Mouse (Mus musculus) C2C12 (cell line): Measurements from ENCODE around the gene Stip1. TPM values are rescaled to one million over a fixed set of nuclear protein-coding genes. Genes with fewer than 3 reads are reported as not detected.
"Not testable (repeated sequence)": the region's sequence is repeated elsewhere in the genome, so short reads cannot be mapped to it uniquely, and the experiment has no call there.

Source experiments
- H3K27me3 ChIP-seq: one replicate; pipeline ENCODE4 v1.6.1; 2011; ENCODE audit not compliant: control insufficient read depth, insufficient read depth, insufficient read length
- H3K36me3 ChIP-seq: one replicate; pipeline ENCODE4 v1.6.1; 2011; ENCODE audit not compliant: control insufficient read depth, insufficient read depth
- H3K4me3 ChIP-seq: one replicate; pipeline ENCODE4 v1.5.1; 2011; ENCODE audit warnings: mild to moderate bottlenecking, control low read depth; ENCODE audit not compliant: poor library complexity, insufficient read depth, severe bottlenecking
- H3K79me2 ChIP-seq: one replicate; pipeline ENCODE4 v1.6.1; 2011; ENCODE audit not compliant: control insufficient read depth, insufficient read depth
- H3K79me3 ChIP-seq: one replicate; pipeline ENCODE4 v1.6.1; 2011; ENCODE audit warnings: low read depth, control low read depth
- H3ac ChIP-seq: one replicate; pipeline ENCODE3; 2011; ENCODE audit warnings: low read depth; ENCODE audit not compliant: control insufficient read depth, insufficient read length
- CEBPB ChIP-seq: IDR thresholded peaks from one replicate; pipeline ENCODE4 v1.6.1; 2011; ENCODE audit warnings: low read depth, mild to moderate bottlenecking, control low read depth, moderate library complexity
- CTCF ChIP-seq: IDR thresholded peaks from one replicate; pipeline ENCODE4 v1.5.1; 2011; ENCODE audit not compliant: control insufficient read depth, insufficient read depth, insufficient read length
- FOSL1 ChIP-seq: IDR thresholded peaks from one replicate; pipeline ENCODE4 v1.8.0; 2011; ENCODE audit warnings: mild to moderate bottlenecking, low read length; ENCODE audit not compliant: poor library complexity, insufficient read depth, severe bottlenecking
- MAX ChIP-seq: IDR thresholded peaks from one replicate; pipeline ENCODE4 v1.6.1; 2011; ENCODE audit warnings: mild to moderate bottlenecking, control low read depth
- MYOD1 ChIP-seq: IDR thresholded peaks from one replicate; pipeline ENCODE4 v1.6.1; 2011; ENCODE audit warnings: low read depth; ENCODE audit not compliant: control insufficient read depth, insufficient read length
- MYOG ChIP-seq: IDR thresholded peaks from one replicate; pipeline ENCODE4 v1.6.1; 2011; ENCODE audit not compliant: control insufficient read depth, insufficient read length; ENCODE audit errors: extremely low read depth
- USF1 ChIP-seq: IDR thresholded peaks from one replicate; pipeline ENCODE4 v1.6.1; 2011; ENCODE audit warnings: low read depth, mild to moderate bottlenecking, control low read depth, moderate library complexity
- polyA plus RNA-seq: library from polyadenylated mRNA; unstranded; fragments of >200 nt; fragmentation: generic; extraction: Trizol; gene quantifications from one replicate; pipeline ENCODE4 v1.2.1, GENCODE M21; 2012; ENCODE audit warnings: missing spikeins

The Stip1 gene
- polyA plus RNA-seq, 1 experiment: 309 TPM

GRCm38 (mm10) chr19:7081516-7082266, 41.9 kb upstream of the Stip1 start:
- Histone ChIP-seq H3K27me3 (no peaks in the 10 kb centered on the region), H3K79me3 (no peaks in the 10 kb centered on the region), H3K36me3 (no peaks in the 10 kb centered on the region), H3K79me2 (no peaks in the 10 kb centered on the region), H3K4me3 (no peak overlapping the region), H3ac (no peak overlapping the region)
- TF ChIP-seq CEBPB (no peak), MAX (no peak), FOSL1 (no peak), MYOG (no peak), MYOD1 (no peak), CTCF (no peak), USF1 (no peak)

GRCm38 (mm10) chr19:7078271-7078670, 38.5 kb upstream of the Stip1 start:
- Histone ChIP-seq H3K79me3 (no peaks in the 10 kb centered on the region), H3K79me2 (no peaks in the 10 kb centered on the region), H3K36me3 (no peaks in the 10 kb centered on the region), H3K4me3 (no peak overlapping the region), H3ac (no peak overlapping the region), H3K27me3 (no peaks in the 10 kb centered on the region)
- TF ChIP-seq USF1 (no peak), CEBPB (no peak), FOSL1 (no peak), CTCF (no peak), MAX (no peak), MYOD1 (no peak), MYOG (no peak)

GRCm38 (mm10) chr19:7077666-7078065, 37.9 kb upstream of the Stip1 start:
- Histone ChIP-seq H3K4me3 (no peak overlapping the region), H3K79me2 (no peaks in the 10 kb centered on the region), H3K36me3 (no peaks in the 10 kb centered on the region), H3ac (no peak overlapping the region), H3K27me3 (no peaks in the 10 kb centered on the region), H3K79me3 (no peaks in the 10 kb centered on the region)
- TF ChIP-seq MAX: no peak
- no peak for TF ChIP-seq CTCF
- no peak for TF ChIP-seq USF1
- no peak for TF ChIP-seq MYOD1

GRCm38 (mm10) chr19:7075336-7075735, 35.6 kb upstream of the Stip1 start:
- not testable (repeated sequence) for H3K27me3 ChIP-seq, H3K4me3 ChIP-seq, H3K79me3 ChIP-seq, H3ac ChIP-seq, H3K79me2 ChIP-seq, H3K36me3 ChIP-seq

GRCm38 (mm10) chr19:7073997-7074781, 34.4 kb upstream of the Stip1 start:
- no peak overlapping the region for H3K4me3 ChIP-seq
- no peaks in the 10 kb centered on the region for H3K79me3 ChIP-seq
- no peaks in the 10 kb centered on the region for H3K27me3 ChIP-seq
- H3K79me2 ChIP-seq: no peaks in the 10 kb centered on the region
- TF ChIP-seq FOSL1: no peak
- TF ChIP-seq MYOD1: no peak
- no peak for TF ChIP-seq MYOG
- no peak for TF ChIP-seq CEBPB
- no peak for TF ChIP-seq USF1
- TF ChIP-seq CTCF: no peak
- no peak for TF ChIP-seq MAX
- H3ac ChIP-seq: no peak overlapping the region
- H3K36me3 ChIP-seq: no peaks in the 10 kb centered on the region

GRCm38 (mm10) chr19:7072221-7072620, 32.5 kb upstream of the Stip1 start:
- Histone ChIP-seq H3K36me3 (no peaks in the 10 kb centered on the region), H3ac (no peak overlapping the region), H3K27me3 (no peaks in the 10 kb centered on the region), H3K79me3 (no peaks in the 10 kb centered on the region), H3K4me3 (no peak overlapping the region), H3K79me2 (no peaks in the 10 kb centered on the region)
- TF ChIP-seq MYOD1 (no peak), MAX (no peak), CEBPB (no peak), USF1 (no peak), FOSL1 (no peak), CTCF (no peak)
